Mouse (Mus musculus) kidney, adult 2 months (tissue): ENCODE measurements around the gene Trim29.

Experiments
- CTCF ChIP-seq: fragments of 200-500 bp; conservative IDR thresholded peaks from 2 replicates; pipeline ENCODE4 v1.5.1; 2011; ENCODE audit warnings: low read depth, mild to moderate bottlenecking, control low read depth, low read length, moderate library complexity, mixed read lengths; ENCODE audit not compliant: insufficient read depth, insufficient read length
- POLR2A ChIP-seq: fragments of 200-500 bp; IDR thresholded peaks from one replicate; pipeline ENCODE4 v1.6.1; 2011; ENCODE audit warnings: low read depth, low read length, control low read depth

GRCm38 (mm10) chr9:43331476-43332471 lies 21.1 kb downstream of the Trim29 start:
- TF ChIP-seq CTCF = no peak
- no peak for TF ChIP-seq POLR2A
